Mouse (Mus musculus) hematopoietic multipotent progenitor cell, adult 10-12 weeks (in vitro differentiated cells): ENCODE data around the gene H2-M5. TPM values are rescaled to one million over a fixed set of nuclear protein-coding genes. Genes with fewer than 3 reads are reported as not detected.

Source experiments
- polyA plus RNA-seq: library from polyadenylated mRNA; stranded (reverse); fragments of >175 nt; gene quantifications from 2 replicates; pipeline ENCODE4 v1.2.3, GENCODE M21; 2012; ENCODE audit warnings: low replicate concordance

The H2-M5 gene
- 0.10 and 0.42 TPM in 2 replicates for polyA plus RNA-seq

GRCm38 (mm10) chr17:36989437-36989836 is at the start of gene H2-M5:
H2-M5 (minus strand) TSS chr17:36989537.

GRCm38 (mm10) chr17:37022628-37023576 is 33.6 kb upstream of the H2-M5 start, which contains the start of gene Mog:
Mog (minus strand) TSS chr17:37023398.

GRCm38 (mm10) chr17:37000863-37001262 is 11.5 kb upstream of the H2-M5 start, which contains the start of gene Zfp57:
Zfp57 (plus strand) TSS chr17:37001163.

GRCm38 (mm10) chr17:36981221-36981813 is 8.0 kb downstream of the H2-M5 start, which contains the start of gene 2410137M14Rik:
2410137M14Rik (minus strand) TSS chr17:36981237.

DNA sequence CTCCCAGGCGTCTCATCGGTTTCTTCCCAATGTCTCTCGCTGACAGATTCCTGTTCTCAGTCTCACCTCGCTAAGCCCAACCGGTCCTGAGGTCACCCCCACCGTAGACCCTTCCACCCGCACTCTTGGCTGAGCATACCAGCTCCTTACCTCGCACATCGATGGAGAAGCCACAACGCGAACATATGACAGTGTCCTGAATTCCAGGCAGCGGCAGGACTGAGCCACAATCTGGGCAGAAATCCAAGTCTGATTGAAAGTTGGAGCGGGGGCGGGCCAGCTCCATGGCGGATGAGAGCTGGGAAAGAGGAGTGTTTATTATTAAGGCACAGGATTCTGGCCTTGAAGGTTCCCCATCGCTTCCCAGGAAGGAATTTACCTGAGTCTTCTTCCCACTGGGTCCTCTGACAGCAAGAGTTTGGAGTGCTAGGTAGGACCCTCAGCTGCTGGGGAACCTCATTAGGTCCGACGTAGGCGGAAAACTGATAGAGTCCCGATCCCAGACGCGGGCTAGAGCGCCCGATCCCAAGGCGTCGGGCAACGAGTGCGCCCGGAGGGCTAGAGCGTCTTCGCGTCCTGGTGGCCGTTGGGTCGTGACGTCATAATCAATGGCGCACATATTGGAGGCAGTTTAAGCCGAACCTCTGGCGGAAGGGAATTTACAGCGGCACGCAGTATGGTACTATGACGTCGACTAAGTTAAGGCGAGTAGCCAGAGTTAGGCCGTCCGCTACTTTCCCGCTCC is 31.2 kb downstream of the H2-M5 start, which contains the start of the genes Znrd1 and Znrd1as:
Gene Znrd1 (minus strand): TSS at position 561 of the 745 bp plus-strand sequence.
Gene Znrd1as (plus strand): TSS at position 594 of the 745 bp plus-strand sequence.

DNA sequence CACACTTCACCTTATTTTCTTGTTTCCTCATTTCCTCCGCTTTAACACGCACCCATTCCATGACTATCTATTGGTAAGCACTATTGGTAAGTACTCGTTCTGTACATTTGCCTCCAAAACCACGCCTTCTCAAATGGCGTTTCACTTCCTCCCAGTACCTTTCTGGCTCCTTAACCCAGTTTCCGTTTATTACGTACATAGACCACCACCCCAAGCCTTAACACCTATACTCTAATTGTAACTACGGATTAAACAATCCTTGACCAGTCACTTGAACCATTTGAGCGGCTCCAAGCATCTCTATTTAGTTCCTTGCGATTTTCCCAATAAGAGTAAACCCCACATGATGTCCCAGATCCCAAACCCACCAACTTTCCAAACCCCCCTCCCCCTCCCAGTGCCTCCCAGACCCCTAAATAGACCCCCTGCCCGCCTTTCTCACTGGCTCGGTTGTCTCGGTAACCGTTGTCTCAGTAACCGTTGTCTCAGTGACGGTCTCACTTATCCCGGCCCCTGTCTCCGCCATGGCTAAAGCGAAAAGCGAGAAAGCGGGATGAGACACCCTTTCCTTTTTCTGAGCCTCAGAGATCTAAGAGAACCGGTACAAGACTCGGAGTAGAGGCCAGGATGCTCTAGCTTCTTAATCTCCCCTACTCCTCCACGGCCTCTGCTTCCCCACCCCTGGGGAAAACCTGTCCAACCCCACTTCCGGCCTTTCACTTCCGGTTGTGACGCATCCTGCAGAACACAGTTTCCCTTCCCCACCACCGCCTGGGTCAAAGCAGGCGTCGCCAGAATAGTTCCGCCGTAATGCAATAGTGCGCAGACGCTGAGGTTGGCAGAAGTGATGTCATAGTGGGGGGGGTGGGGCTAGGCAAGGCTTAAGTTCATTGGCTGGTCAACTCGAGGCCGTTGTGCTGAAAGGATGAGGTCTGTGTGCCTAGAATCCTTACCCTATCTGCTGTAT is 38.1 kb downstream of the H2-M5 start, which contains the start of gene Ppp1r11:
Gene Ppp1r11 (minus strand): TSS at position 761 of the 967 bp plus-strand sequence.

GRCm38 (mm10) chr17:36942791-36943471 is 46.4 kb downstream of the H2-M5 start, which contains the start of gene Rnf39:
Rnf39 (plus strand) TSS chr17:36942918.

Other genes starting within 250 kb of the H2-M5 start
- gene H2-M10.5, start 216.6 kb downstream of the H2-M5 start, polyA plus RNA-seq, result not detected in 2 replicates
- gene H2-M10.6, start 177.4 kb downstream of the H2-M5 start, polyA plus RNA-seq, result not detected in 2 replicates
- gene Trim26, start 152.4 kb downstream of the H2-M5 start, polyA plus RNA-seq, result 92.3 and 95.8 TPM in 2 replicates
- gene Trim15, start 122.3 kb downstream of the H2-M5 start, polyA plus RNA-seq, result 0.07 TPM in 1 of 2 replicates, not detected in the other
- gene Trim10, start 120.0 kb downstream of the H2-M5 start, polyA plus RNA-seq, result 0.62 and 28.4 TPM in 2 replicates
- gene Trim40, start 99.4 kb downstream of the H2-M5 start, polyA plus RNA-seq, result not detected in 2 replicates
- not detected in 2 replicates for gene Trim31, start 91.4 kb downstream of the H2-M5 start, polyA plus RNA-seq
- gene Rnf39, start 46.6 kb downstream of the H2-M5 start, polyA plus RNA-seq, result 0.12 and 0.76 TPM in 2 replicates
- 69.5 and 387 TPM in 2 replicates for gene Ppp1r11, start 37.8 kb downstream of the H2-M5 start, polyA plus RNA-seq
- gene Znrd1, start 31.0 kb downstream of the H2-M5 start, polyA plus RNA-seq, result 3.8 and 12.0 TPM in 2 replicates
- gene Znrd1as, start 30.9 kb downstream of the H2-M5 start, polyA plus RNA-seq, result 0.94 TPM in 1 of 2 replicates, not detected in the other
- not detected in 2 replicates for gene 2410137M14Rik, start 8.3 kb downstream of the H2-M5 start, polyA plus RNA-seq
- 0.12 and 0.34 TPM in 2 replicates for gene Zfp57, start 11.6 kb upstream of the H2-M5 start, polyA plus RNA-seq
- gene Mog, start 33.9 kb upstream of the H2-M5 start, polyA plus RNA-seq, result 0.13 TPM in 1 of 2 replicates, not detected in the other
- gene Gabbr1, start 56.4 kb upstream of the H2-M5 start, polyA plus RNA-seq, result 52.6 and 251 TPM in 2 replicates
- gene Olfr90, start 99.0 kb upstream of the H2-M5 start, polyA plus RNA-seq, result not detected in 2 replicates
- gene Olfr91, start 108.7 kb upstream of the H2-M5 start, polyA plus RNA-seq, result not detected in 2 replicates
- gene Olfr92, start 130.6 kb upstream of the H2-M5 start, polyA plus RNA-seq, result not detected in 2 replicates
- gene Olfr93, start 172.0 kb upstream of the H2-M5 start, polyA plus RNA-seq, result not detected in 2 replicates
- 0.36 and 0.56 TPM in 2 replicates for gene Ubd, start 204.4 kb upstream of the H2-M5 start, polyA plus RNA-seq
- gene Olfr94, start 211.5 kb upstream of the H2-M5 start, polyA plus RNA-seq, result not detected in 2 replicates
- gene Olfr95, start 223.6 kb upstream of the H2-M5 start, polyA plus RNA-seq, result not detected in 2 replicates
- gene Olfr96, start 230.6 kb upstream of the H2-M5 start, polyA plus RNA-seq, result not detected in 2 replicates
- gene Olfr97, start 247.8 kb upstream of the H2-M5 start, polyA plus RNA-seq, result not detected in 2 replicates